Mouse (Mus musculus): ENCODE results near the gene Hist1h2af.
"Not testable (repeated sequence)": the region's sequence is repeated elsewhere in the genome, so short reads cannot be mapped to it uniquely, and the experiment has no call there.

- TF ChIP-seq CTCF, EP300 (IDR thresholded peaks at IDR 0.05; ENCODE audit: low read depth): not testable (repeated sequence)
Measured at GRCm38 (mm10) chr13:23570261-23571021, 36.7 kb downstream of the Hist1h2af start.

Data from heart, postnatal 0 days (tissue).